Mouse (Mus musculus): ENCODE measurements around the gene Col4a2. TPM values are rescaled to one million over a fixed set of nuclear protein-coding genes. Genes with fewer than 3 reads are reported as not detected.
A peak's percentile ranks its signal among the peaks of the same experiment; 100 is the strongest.

Gene Col4a2
- polyA plus RNA-seq, 1 experiment from 2014 or later: 82.2 TPM

DNA sequence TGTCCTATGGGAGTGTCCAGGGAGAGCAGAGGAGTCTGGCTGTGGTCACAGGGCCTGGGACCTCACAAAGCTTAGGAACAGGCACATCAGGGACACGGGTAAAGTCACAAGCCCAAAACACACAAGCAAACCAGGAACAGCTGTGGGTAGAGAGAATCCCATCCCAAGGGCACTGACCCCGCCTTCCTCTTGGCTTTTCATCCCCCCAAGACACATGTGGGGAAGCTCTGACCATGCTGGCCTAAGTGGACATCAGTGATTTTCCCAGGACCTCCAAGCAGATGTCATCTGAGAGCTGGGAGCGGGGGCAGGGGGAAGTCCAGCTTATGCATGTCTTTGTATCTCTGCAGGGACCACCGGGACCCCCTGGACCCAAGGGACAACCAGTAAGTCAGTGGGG is 92.0 kb downstream of the Col4a2 start:
- 35% methylated on average over 4 of the region's 4 CpGs for WGBS
- H3K9me3 ChIP-seq: no peaks in the 10 kb centered on the region
- no peak overlapping the region for H3K9ac ChIP-seq
- no peak for ATAC-seq (ENCODE audit: insufficient number of reproducible peaks, insufficient read depth, low FRiP score, low TSS enrichment)
- H3K4me1 ChIP-seq: peaks cover 18% of the 10 kb centered on the region; the same call in 1 of the 2 replicates
- H3K27me3 ChIP-seq: no peaks in the 10 kb centered on the region
- no peak overlapping the region for H3K27ac ChIP-seq
- no peak overlapping the region for H3K4me2 ChIP-seq (replicated peaks)
- H3K36me3 ChIP-seq: peaks cover 23% of the 10 kb centered on the region
- H3K4me3 ChIP-seq: no peak overlapping the region

DNA sequence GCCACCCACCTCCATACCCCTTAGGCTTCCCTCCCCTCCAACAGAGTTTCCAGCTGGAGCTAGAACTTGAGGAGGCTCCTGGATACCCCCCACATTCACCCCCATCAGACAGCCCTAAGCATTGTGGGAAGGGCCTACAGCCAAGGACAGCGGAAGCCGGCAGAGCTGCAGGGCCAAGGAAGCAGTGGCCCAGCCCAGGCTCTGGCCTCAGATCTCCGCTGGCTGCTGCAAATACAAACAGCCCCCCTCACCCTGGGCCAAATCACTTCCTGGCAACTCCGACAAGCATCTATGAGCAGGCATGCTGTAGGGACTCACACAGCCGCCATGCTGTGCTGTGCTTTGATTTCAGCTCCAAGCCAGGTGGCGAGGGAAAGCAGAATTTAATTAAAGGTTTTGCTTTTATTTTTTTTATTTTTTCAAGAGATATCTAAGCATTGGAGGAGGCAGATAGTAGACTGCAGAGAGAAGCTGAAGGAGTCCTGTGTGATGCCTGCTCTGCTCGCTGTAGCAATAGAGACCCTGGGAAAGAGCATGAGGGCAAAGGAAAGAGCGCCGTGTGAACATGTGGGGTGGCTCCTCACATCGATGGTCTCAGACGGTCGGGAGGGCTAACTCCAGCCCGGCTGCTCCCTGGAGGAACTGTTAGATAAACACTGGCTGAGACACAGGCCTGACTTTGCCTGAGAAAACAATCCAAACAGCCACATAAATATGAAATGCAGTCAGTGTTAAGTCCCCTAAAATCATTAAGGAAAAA is 93.3 kb downstream of the Col4a2 start:
- ATAC-seq (ENCODE audit: insufficient number of reproducible peaks, insufficient read depth, low FRiP score, low TSS enrichment): peak; percentile 57

DNA sequence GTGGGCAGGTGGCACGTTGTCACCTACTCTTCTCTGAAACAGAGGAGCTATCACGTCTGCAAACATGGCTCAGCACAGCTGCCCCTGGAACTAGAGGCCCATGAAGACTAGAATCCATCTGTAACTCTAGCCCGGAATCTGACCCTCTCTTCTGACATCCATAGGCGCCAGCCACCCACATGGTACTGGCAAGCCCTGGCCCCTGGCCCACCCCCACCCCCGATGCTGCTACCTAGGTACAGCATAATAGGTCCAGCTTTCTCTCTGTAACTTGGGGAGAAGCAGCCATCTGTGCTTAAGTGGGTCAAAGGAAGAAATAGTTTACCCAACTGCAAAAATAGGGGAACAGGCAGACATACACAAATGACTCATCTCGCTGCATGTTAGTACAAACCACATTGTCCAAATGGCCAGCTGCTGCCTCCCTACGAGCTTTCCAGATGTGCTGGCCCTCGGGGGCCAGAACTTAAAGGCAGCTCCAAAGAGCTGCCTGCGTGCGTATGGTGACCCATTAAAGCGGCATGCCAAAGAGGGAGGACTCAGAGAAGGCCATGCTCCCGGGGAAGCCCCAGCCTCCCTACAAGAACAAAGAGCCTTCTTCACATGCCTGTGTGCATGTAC is 99.0 kb downstream of the Col4a2 start:
- WGBS: 45% methylated on average over 12 of the region's 12 CpGs

More for the DNA sequence above, 93.3 kb downstream of the Col4a2 start:
- H3K4me3 ChIP-seq: no peak overlapping the region
- peak overlapping the region; percentile 12 for H3K27ac ChIP-seq
- H3K27me3 ChIP-seq: no peaks in the 10 kb centered on the region
- 36% methylated on average over 13 of the region's 13 CpGs for WGBS
- H3K4me2 ChIP-seq (replicated peaks): no peak overlapping the region
- peaks cover 23% of the 10 kb centered on the region for H3K36me3 ChIP-seq
- no peaks in the 10 kb centered on the region for H3K9me3 ChIP-seq
- no peak overlapping the region for H3K9ac ChIP-seq
- peaks cover 10% of the 10 kb centered on the region; the same call in 1 of the 2 replicates for H3K4me1 ChIP-seq

DNA sequence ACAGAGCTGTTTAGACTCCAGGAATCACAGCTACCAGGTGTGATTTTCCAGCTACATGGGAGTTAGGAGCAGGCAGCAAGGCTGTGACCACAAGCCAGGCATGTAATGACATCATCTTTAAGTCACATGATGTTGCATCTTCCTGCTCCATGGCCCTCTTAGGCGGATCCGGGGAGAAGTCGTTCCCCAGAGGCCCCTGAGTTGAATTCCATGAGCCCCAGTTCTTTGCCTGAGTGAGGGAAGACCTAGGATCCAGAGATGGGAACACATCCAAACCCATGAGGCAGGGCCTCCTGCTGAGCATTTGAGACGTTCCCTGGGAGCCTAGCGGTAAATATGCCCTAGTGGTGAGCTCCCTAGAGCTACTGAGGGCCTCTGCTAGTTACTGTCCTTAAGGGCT is 99.8 kb downstream of the Col4a2 start:
- ATAC-seq (ENCODE audit: insufficient number of reproducible peaks, insufficient read depth, low FRiP score, low TSS enrichment): no peak
- Histone ChIP-seq H3K4me3 (no peak overlapping the region), H3K4me1 (peaks cover 18% of the 10 kb centered on the region), H3K36me3 (peaks cover 18% of the 10 kb centered on the region), H3K4me2 (replicated peaks) (no peak overlapping the region), H3K27me3 (no peaks in the 10 kb centered on the region), H3K27ac (peak overlapping the region; percentile 52), H3K9ac (no peak overlapping the region; the same call in 1 of the 2 replicates), H3K9me3 (no peaks in the 10 kb centered on the region)
- 60% methylated on average over 5 of the region's 5 CpGs for WGBS

More for the DNA sequence above, 99.0 kb downstream of the Col4a2 start:
- no peak for ATAC-seq (ENCODE audit: insufficient number of reproducible peaks, insufficient read depth, low FRiP score, low TSS enrichment)
- H3K36me3 ChIP-seq: peaks cover 15% of the 10 kb centered on the region
- H3K4me3 ChIP-seq: no peak overlapping the region
- no peaks in the 10 kb centered on the region for H3K9me3 ChIP-seq
- H3K4me2 ChIP-seq (replicated peaks): no peak overlapping the region
- peak overlapping the region; percentile 52 for H3K27ac ChIP-seq
- H3K9ac ChIP-seq: no peak overlapping the region
- no peaks in the 10 kb centered on the region for H3K27me3 ChIP-seq
- H3K4me1 ChIP-seq: peaks cover 18% of the 10 kb centered on the region

DNA sequence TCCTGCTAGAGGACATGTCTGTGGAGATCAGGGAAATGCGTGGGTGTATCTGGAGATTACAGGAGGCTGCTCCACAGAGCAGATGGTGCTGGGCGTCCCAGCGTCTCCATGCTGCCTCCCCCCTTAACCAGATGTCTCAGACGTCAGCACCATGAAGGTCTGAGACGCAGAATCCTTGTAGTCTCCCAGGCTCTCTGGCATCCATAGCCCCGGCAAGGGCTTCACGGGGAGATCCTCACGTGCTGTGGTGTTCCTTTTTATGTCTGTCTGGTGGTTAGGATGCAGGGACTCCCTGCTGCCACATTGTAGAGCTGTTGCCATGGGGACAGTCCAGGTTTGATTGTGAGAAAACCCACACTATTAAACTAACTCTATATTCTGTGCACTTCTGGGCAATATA is 101.7 kb downstream of the Col4a2 start:
- Histone ChIP-seq H3K9ac (no peak overlapping the region), H3K27ac (no peak overlapping the region), H3K4me1 (peaks cover 22% of the 10 kb centered on the region), H3K4me2 (replicated peaks) (no peak overlapping the region), H3K27me3 (no peaks in the 10 kb centered on the region), H3K36me3 (peaks cover 18% of the 10 kb centered on the region), H3K9me3 (no peaks in the 10 kb centered on the region), H3K4me3 (no peak overlapping the region)
- WGBS: 68% methylated on average over 8 of the region's 8 CpGs
- no peak for ATAC-seq (ENCODE audit: insufficient number of reproducible peaks, insufficient read depth, low FRiP score, low TSS enrichment)

DNA sequence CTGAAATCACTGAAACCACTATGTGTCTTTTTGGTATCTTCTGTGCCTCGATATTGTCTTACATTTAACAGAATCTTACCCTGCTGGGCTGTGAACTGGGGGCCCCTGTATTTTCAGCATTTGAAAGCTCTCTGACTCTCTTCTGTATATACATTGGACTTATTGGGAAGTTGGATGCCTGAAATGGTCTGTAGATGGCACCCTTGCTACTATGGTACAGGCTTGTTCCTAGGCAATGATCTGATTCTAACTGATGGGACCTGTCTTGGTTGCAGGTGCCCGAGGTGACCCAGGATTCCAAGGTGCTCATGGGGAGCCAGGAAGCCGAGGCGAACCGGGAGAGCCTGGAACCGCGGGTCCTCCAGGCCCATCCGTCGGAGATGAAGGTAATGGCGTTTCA is 102.5 kb downstream of the Col4a2 start:
- Histone ChIP-seq H3K9me3 (no peaks in the 10 kb centered on the region), H3K9ac (no peak overlapping the region), H3K4me3 (no peak overlapping the region), H3K27ac (no peak overlapping the region), H3K27me3 (no peaks in the 10 kb centered on the region), H3K4me1 (peaks cover 24% of the 10 kb centered on the region), H3K36me3 (peaks cover 18% of the 10 kb centered on the region; the same call in 1 of the 2 replicates), H3K4me2 (replicated peaks) (no peak overlapping the region)
- ATAC-seq (ENCODE audit: insufficient number of reproducible peaks, insufficient read depth, low FRiP score, low TSS enrichment): no peak
- 90% methylated on average over 10 of the region's 10 CpGs for WGBS

DNA sequence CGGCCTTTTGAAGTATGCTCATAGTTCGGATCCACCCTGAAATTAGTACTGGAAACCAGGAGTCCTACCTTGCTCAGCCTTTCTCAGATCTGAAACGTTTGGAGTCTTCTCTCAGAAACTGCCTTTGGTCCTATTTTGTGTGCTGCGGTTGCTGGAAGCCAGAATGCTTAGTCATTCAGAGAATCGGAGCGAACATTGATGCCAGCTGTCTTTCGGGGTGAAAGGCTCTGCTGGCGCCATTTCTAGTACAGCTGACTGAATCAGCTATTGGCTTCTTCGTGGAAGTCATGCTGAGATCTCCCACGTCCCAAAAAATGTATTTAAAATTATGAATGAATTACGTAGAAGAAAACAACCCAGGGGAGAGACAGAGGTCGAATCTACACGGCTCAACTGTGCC is 105.2 kb downstream of the Col4a2 start:
- WGBS: 79% methylated on average over 13 of the region's 13 CpGs
- ATAC-seq (ENCODE audit: insufficient number of reproducible peaks, insufficient read depth, low FRiP score, low TSS enrichment): no peak
- H3K4me1 ChIP-seq: peaks cover 7% of the 10 kb centered on the region; the same call in 1 of the 2 replicates
- no peaks in the 10 kb centered on the region for H3K27me3 ChIP-seq
- no peak overlapping the region for H3K4me2 ChIP-seq (replicated peaks)
- H3K4me3 ChIP-seq: no peak overlapping the region
- H3K36me3 ChIP-seq: peaks cover 28% of the 10 kb centered on the region
- H3K27ac ChIP-seq: no peak overlapping the region
- H3K9ac ChIP-seq: no peak overlapping the region
- no peaks in the 10 kb centered on the region for H3K9me3 ChIP-seq

DNA sequence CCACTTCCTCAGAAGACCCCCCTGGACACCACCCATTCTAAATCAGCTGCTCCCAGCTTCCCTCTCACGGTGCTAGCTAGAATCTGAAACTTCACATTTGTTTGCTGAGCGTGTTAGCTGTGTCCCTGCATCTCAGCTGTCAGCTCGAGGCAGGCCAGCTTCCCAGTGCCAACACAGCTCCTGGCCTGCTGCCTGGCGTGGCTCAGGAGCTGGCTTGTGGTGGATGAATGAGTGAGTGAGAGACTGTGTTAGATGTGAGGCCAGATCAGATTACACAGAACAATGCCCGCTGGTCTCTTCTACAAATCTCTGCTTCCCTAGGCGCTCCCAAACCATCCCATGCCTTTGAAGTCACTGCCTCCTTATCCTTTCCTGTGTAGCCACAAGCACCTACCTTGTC is 106.6 kb downstream of the Col4a2 start:
- 0 out of 2 replicates have a peak overlapping the region, but pooled peaks have one; percentile 19 for H3K27ac ChIP-seq
- ATAC-seq (ENCODE audit: insufficient number of reproducible peaks, insufficient read depth, low FRiP score, low TSS enrichment): no peak; the same call in 1 of the 2 replicates

DNA sequence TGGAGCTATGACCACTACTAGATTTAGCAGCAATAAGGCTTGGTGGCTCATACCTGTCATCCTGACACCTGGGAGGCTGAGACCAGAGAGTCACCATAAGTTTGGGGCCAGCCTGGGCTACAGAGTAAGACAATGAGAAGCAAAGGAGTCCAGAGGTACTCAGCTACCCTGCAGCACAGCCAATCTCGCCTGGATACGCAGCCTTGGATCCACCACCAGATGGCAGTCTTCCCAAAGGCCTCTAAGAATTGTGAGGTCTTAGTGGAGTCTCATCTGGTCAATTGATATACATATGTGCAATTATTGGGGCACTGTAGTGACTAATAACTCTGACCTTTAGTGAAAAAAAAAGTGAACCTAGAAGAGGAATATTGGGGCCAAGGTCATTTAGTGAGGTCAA is 107.0 kb downstream of the Col4a2 start:
- 21% methylated on average over 2 of the region's 2 CpGs for WGBS
- Histone ChIP-seq H3K9me3 (no peaks in the 10 kb centered on the region), H3K4me3 (no peak overlapping the region), H3K27me3 (no peaks in the 10 kb centered on the region), H3K36me3 (peaks cover 32% of the 10 kb centered on the region), H3K4me1 (peaks cover 5% of the 10 kb centered on the region; the same call in 1 of the 2 replicates), H3K4me2 (replicated peaks) (no peak overlapping the region), H3K9ac (no peak overlapping the region), H3K27ac (no peak overlapping the region)
- ATAC-seq (ENCODE audit: insufficient number of reproducible peaks, insufficient read depth, low FRiP score, low TSS enrichment): no peak

More for the DNA sequence above, 106.6 kb downstream of the Col4a2 start:
- H3K9me3 ChIP-seq: no peaks in the 10 kb centered on the region
- 40% methylated on average over 6 of the region's 6 CpGs for WGBS
- no peak overlapping the region for H3K4me3 ChIP-seq
- H3K36me3 ChIP-seq: peaks cover 33% of the 10 kb centered on the region
- no peak overlapping the region for H3K9ac ChIP-seq
- no peak overlapping the region for H3K4me2 ChIP-seq (replicated peaks)
- peaks cover 5% of the 10 kb centered on the region; the same call in 1 of the 2 replicates for H3K4me1 ChIP-seq
- H3K27me3 ChIP-seq: no peaks in the 10 kb centered on the region

DNA sequence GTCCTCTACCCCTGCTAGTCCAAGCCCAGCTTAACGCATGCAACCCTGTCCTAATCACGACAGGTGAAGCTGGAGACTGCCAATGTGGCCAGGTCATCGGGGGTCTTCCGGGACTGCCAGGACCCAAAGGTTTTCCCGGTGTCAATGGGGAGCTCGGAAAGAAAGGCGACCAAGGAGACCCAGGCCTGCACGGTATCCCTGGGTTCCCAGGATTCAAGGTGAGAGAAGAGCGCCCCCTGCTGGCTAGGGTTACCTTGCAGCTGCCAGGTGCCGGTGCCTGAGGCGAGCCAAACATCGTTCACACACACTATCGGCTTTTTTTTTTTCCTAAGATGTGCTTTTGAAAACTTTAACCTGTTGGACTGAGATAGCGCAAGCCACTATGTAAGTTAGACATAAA is 108.5 kb downstream of the Col4a2 start:
- Histone ChIP-seq H3K27ac (no peak overlapping the region), H3K4me3 (no peak overlapping the region), H3K4me2 (replicated peaks) (no peak overlapping the region), H3K36me3 (peaks cover 38% of the 10 kb centered on the region), H3K9ac (no peak overlapping the region), H3K9me3 (no peaks in the 10 kb centered on the region), H3K4me1 (peaks cover 5% of the 10 kb centered on the region; the same call in 1 of the 2 replicates), H3K27me3 (no peaks in the 10 kb centered on the region)
- ATAC-seq (ENCODE audit: insufficient number of reproducible peaks, insufficient read depth, low FRiP score, low TSS enrichment): no peak
- WGBS: 54% methylated on average over 14 of the region's 14 CpGs

DNA sequence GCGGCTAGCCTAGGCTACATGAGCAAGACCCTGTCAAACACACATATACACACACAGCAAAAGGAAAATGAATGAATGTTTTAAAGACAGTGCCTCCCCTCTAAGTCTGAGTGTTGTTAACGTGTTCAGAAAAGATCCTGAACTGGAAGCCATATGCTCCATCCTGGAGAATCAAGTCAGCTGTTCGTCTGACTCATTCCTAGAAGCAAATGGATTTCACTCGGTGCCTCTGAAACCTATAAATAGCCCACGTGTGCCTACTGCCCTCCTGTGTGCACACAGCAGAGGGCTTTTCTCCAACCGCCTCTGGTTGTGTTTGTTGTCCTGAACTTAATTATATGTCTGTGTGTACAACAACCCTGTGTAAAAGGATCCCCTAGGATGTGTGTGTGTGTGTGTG is 109.4 kb downstream of the Col4a2 start:
- Histone ChIP-seq H3K36me3 (peaks cover 38% of the 10 kb centered on the region), H3K27me3 (no peaks in the 10 kb centered on the region), H3K9ac (no peak overlapping the region), H3K27ac (no peak overlapping the region), H3K4me2 (replicated peaks) (no peak overlapping the region), H3K9me3 (no peaks in the 10 kb centered on the region), H3K4me1 (peaks cover 5% of the 10 kb centered on the region; the same call in 1 of the 2 replicates), H3K4me3 (no peak overlapping the region)
- WGBS: 83% methylated on average over 6 of the region's 6 CpGs
- no peak for ATAC-seq (ENCODE audit: insufficient number of reproducible peaks, insufficient read depth, low FRiP score, low TSS enrichment)

DNA sequence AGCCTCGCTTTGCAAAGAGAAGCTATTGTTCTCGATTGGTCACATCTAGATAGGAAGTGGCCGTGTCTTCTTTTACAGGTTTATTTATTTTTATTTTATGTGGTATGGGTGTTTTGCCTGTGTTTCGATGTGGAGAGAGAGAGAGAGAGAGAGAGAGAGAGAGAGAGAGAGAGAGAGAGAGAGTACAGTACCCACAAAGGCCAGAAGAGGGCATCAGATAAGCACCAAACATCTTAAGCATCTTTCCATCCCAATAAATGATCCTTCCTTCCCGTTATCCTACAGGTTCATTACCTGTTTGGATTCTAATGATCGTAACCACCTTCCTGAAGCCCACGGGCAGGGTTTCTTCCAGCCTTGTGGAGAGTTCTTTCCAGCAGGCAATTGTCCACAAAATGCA is 110.5 kb downstream of the Col4a2 start:
- peaks cover 49% of the 10 kb centered on the region for H3K36me3 ChIP-seq
- no peak overlapping the region for H3K4me2 ChIP-seq (replicated peaks)
- no peak overlapping the region for H3K9ac ChIP-seq
- no peaks in the 10 kb centered on the region for H3K27me3 ChIP-seq
- H3K4me3 ChIP-seq: no peak overlapping the region
- ATAC-seq (ENCODE audit: insufficient number of reproducible peaks, insufficient read depth, low FRiP score, low TSS enrichment): no peak
- H3K9me3 ChIP-seq: no peaks in the 10 kb centered on the region
- H3K4me1 ChIP-seq: peaks cover 5% of the 10 kb centered on the region; the same call in 1 of the 2 replicates
- 60% methylated on average over 7 of the region's 7 CpGs for WGBS
- H3K27ac ChIP-seq: no peak overlapping the region
